Mouse (Mus musculus): ENCODE data around the gene Irak3.

Gene Irak3

GRCm38 (mm10) chr10:120092548-120092947 lies 109.4 kb downstream of the Irak3 start:
- no peak for DNase-seq

Data from cerebellum, postnatal 36 days (tissue).